Mouse (Mus musculus) NIH3T3 (cell line): ENCODE measurements around the gene Vsig8.

Experiments used
- DNase-seq: peaks from one replicate; pipeline ENCODE4 v3.0.0-alpha.2; 2012; ENCODE audit warnings: low read depth

Gene Vsig8

DNA sequence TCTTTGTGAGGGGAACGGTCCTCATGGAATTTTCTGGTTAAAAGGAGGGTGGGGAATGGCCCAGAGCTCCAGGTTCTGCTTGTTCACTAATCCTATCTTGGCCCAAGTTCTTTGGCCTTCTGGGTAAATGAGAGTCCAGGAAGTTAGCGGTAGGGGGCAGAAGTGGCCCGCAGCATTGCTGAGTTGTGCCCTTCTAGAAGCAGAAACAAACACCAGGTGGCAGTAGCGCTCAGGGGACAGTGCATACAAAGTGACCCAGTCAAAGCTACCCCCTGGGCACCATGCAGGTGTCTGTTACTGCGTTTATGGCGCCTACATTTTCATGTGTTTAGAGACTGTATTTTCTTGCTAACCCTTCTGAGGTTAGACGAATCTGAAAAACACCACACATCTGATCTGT lies 27.0 kb upstream of the Vsig8 start:
- DNase-seq = peak; percentile 91

DNA sequence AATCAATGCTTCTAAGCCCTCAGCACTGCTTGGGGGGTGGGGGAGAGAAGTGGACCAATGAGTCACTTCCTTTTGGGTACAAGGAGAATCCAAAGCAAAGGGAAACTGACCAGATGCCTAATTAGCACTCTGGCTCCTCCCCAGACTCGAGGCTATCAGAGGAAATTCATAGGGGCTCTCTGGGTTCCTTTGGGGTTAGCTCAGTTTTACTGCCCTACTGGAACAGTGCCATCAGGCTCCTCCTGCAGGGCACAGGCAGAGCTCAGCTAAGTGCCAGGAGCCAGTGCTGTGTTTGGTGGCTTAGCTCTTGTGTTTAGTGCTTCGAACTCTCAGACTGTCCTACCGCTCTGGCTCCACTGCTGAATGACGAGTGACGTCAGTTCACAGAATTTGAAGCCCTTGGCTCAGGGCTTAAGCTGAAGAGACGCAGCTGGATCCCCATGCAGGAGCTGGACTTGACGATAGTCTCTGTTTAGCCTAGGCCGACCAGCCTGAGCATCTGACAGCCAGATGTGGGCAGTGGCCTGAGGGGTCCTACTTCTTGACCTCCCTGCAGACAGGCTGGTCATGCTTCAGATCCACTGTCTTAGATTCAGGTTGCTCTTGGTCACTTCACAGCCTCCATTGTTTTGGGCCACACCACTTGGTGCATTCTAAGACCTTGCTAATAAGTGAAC lies 25.1 kb upstream of the Vsig8 start:
- peak; percentile 33 for DNase-seq

DNA sequence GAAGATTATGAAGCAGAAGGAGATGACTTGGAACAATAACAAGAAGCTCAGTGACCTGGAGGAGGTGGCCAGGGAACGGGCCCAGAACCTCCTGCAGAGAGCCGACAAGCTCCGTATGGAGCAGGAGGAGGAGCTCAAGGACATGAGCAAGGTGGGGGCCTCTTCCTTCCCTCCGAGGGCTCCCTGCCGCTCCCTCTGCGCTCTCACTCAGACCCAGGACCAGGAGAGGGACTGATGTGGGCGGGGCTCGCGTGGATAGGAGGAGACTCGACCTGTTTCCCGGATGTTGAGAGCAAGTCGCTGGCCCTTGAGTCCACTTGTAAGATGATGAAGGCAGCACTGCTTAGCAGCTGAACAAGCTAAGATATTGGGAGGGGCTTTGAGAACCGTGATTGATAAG lies 23.2 kb upstream of the Vsig8 start:
- no peak for DNase-seq

DNA sequence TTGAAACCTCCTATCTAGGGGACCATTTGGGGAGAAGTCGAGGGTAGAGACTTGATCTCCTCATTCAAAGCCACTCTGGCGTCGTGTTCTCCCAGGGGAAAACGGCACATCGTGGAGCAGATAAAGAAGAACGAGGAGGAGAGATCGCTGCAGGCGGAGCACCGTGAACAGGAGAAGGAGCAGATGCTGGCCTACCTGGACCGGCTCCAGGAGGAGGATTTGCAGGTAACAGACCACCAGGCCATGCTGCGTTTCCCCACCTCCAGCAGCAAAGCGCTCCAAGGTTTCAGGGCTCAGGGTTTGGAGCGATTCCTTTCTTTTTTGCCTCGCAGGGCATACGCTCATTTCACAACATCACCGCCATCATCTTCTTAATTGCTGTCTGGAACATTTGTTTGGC lies 20.6 kb upstream of the Vsig8 start:
- DNase-seq = no peak

DNA sequence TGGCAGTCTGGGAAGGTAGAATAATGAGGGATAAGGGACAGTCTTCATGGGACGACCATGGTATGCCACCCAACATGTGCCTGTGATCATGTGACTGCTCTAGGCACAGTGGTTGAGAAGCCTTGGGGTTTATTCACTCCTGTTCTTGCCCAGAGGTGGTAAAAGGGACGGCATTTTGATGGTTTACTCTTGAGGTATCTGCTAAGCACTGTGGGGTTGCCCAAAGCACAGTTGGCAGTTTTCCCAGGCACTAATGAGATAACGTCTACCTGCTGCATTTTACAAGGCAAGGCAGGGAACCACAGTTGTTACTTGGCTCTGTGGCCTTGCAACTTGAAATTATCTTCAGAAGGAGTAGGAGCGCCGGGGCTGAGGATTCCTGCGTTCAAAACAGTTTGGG lies 15.9 kb upstream of the Vsig8 start:
- DNase-seq = no peak

DNA sequence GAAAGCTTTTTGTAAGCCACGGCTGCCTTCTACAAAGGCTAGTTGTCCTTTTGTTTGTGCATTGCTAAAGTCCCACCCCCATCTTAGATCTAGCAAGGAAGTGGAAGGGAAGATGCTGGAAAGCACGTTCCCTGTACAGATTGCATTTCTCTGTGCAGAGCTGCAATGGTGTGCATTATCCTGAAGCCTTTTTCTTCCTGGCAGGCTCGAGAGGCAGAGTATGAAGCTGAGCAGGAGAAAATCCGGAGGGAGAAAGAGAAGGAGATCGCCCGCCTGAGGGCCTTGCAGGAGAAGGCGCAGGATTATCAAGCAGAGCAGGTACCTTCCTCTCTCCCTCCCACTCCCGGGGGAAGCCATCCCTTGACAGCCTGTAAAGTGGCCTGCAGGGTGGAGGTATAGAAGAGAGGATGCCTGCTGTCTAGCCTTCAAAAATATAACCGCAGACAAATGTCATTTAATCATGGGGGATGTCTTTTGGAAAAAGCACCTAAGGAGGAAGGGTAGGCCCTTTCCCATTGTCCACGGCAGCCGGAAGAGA lies 15.4 kb upstream of the Vsig8 start:
- DNase-seq = no peak

DNA sequence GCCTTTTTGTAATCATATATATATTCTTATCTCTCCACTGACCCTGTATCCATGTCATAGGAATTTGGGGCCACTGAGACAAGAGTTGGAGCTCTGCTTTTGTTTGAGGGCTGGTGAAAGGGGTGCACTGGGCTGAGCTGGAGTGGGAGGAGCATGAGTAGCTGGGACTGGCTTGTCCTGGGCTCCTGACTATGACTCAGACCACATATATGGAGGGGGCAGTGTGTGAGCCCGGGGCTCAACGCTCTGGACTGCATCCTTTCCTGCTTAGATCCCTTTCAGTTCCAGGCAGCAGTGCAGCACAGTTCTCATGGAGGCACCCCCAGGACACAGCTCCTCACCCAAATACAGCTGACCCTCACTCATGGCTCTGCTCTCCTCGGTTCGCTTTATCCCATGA lies 9.7 kb upstream of the Vsig8 start:
- peak; percentile 72 for DNase-seq

DNA sequence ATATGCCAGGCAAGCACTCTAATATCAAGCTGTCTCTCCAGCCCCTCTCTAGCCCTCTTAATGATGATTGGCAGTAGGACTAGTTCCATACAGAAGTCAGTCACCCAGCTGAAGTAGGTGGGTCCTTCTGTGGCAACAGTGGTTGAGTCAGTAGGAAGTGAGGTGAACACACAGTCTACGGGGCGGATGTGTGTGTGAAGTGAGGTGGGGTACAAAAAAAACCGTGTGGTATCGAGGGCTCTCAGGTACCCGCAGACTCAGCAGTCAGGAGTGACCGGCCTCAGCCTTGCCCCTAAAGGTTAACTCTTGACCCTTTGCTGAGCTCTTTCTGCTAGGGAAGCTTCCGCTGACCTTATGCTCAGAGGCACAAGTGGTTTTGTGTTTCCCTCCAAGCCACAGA lies 7.2 kb upstream of the Vsig8 start:
- no peak for DNase-seq

DNA sequence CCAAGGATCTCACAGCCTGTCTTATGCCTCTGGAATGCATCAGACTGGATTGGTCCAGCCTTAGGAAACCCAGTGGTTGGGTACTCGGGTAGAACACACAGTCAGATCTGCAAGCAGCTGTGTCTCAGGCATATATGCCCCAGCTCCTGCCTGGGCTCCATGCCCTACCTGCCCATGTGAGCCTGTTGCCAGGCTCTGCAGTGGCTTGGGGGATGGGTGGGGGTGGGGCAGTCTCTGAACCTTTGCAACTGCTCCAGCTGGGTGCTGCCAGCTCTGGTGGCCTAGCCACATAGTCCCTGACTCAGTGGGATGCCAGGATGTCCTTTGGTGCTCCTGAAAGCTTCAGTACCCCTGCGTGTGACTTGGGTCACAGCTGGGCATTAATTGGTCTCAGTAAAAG lies 6.4 kb upstream of the Vsig8 start:
- DNase-seq = no peak

DNA sequence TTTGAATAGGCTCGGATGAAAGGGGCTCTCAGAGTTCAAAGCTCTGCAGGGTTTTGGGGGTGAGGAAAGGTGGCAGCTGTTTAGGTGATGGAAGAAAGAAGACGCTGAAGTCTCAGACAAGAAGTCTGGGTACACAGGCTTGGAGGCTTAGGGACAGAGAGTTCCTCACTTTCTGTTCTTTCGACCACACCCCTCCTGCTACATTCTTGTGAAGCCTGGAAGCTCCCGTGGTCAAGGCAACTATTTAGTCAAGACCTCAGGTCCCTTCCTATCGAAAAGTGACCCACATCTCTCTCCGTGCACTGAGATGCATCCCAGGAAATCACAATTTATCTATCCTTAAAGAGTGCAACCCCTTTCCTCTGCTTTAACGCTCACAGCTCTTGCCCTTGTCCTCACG lies 6.0 kb upstream of the Vsig8 start:
- DNase-seq = no peak

DNA sequence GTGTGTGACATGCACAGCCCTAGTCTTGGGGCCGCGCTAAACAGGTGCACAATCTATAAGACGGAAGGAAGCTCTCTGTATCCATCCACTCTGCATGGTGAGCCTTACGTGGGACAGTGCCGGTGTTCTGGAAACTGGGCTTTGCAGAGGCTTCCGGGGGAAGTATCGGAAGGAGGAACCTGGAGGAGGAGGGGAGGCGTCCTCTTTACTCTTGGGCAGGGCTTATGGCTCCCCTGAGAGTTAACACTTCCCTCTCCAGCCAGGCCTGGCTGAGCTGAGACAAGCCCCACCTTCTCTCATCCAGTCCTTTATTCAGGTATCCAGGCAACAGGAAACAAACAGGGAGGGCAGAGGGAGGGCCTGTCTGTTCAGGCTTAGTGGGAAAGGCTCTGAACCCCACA lies 5.2 kb upstream of the Vsig8 start:
- no peak for DNase-seq

DNA sequence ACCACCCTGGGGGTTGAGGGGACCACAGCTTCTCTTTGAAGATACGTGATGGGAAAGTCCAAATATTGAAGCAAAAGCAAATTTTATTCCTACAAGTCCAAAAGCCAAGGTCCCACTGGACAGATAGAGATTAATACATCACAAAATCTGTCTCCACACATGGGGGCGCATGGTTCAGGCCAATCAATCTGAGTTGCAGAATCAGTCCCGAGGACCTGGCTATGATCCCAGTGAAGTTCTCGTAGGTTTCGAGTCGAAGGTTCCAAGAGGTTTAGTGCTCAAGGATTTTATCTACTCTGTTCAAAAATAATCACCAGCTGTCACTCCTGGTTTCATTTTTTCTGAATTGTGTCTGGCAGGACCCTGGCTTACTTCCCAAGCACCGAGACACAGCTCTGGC lies 4.7 kb upstream of the Vsig8 start:
- DNase-seq = peak; percentile 26

DNA sequence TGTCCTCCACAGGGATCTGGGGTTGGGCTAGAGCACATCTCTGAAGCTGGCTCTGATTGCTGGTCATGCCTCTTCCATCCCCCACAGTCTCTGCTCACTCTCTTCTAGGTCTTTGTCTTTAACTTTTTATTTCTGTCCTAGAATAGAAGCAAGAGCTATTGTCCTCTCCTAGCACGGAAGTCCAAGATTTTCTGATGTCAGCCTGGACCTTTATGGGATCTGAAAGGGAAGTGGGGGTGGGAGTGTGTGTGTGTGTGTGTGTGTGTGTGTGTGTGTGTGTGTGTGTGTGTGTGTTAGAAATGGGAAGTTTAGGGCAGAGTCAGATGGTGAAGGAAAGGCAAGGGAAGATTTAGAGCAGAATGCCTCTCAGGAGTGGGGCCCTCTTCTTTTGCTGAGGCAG lies 3.1 kb upstream of the Vsig8 start:
- DNase-seq = no peak

DNA sequence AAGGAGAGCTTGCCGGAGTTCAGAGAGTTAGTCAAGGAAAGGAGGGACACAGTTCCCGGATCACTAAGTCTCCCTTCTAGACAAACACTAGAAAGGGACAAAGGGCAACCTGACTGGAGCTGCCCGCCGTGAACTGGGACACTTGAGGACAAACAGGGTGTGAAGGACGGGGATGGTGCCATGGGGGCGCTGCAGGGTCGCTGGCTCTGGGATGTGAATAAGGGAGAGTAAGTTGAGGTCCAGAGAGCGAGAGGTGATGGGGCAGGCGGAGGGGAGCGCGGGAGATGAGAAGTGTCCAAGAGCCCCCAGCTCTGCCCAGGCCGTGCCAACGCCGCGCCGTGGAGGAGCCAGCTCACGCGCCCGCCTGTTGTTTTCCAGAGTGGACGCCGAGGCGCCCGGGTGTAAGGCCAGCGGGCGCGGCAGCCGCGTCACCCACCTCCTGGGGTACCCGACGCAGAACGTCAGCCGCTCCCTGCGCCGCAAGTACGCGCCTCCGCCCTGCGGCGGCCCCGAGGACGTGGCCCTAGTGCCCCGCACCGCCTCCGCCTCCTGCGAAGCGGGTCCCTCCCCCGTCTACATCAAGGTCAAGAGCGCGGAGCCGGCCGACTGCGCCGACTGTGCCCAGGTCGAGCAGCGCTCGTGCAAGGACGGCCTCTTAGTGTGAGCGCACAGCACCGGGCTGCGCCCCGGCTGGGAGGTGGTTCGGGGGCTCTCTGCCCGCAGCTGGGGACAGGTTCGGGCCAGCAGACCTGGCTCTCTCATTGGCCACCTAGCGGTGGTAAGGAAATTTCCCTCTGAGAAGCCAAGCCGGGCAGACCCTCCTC lies 7.1 kb downstream of the Vsig8 start:
- peak; percentile 60 for DNase-seq

DNA sequence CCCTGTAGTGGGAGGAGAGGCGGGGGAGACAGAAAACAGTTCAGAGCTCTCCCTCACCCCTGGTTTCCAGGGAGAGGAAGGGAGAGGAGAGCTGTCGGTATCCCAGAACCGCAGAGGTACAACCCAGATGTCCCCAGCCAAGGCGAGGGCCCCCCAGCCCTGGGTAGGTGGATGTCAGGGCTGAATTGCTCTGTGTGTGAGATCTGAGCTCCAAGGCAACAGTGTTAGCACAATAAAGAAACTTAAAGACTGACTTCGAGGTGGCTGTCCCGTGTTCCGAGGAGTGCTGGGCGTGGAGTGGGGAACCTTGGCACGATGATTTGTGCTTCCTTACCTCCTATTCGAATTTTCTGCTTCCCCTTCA lies 7.7 kb downstream of the Vsig8 start:
- DNase-seq = no peak

DNA sequence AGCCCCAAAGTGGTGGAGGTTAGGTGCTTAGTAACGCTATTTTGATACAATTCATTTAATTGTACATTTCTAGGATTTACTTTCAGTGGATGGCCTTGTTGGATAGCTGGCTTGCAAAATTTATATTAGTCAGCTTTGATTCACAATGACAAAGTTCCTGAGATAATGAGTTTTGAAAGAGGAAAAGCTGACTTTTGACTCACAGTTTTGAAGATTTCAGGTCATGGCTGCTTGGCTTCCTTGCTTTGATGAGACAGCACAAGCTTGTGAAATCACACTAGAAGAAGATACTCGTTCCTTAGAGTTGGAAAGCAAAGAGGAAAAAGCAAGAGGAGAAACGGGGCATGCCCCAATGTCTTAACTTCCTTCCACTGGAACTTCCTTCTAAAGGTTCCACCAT lies 10.4 kb downstream of the Vsig8 start:
- no peak for DNase-seq

DNA sequence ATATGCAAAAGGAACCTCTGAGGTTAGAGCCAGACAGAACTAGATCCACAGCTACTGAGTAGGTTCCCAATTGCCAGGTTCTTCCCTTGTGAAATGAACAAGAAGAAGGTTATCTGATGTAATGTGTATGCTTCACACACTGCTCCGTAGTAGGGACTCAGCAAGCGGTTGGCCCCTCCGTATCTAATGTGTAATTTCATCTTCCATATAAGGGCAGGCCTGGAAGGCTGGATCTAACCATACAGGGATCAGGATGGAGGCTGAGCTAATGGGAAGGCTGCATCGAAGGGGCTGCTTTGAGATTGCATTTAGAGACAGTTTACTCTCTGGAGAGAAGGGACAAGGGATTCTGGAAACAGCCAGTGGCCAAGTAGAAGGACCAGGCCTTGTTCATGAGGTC lies 12.0 kb downstream of the Vsig8 start:
- no peak for DNase-seq

DNA sequence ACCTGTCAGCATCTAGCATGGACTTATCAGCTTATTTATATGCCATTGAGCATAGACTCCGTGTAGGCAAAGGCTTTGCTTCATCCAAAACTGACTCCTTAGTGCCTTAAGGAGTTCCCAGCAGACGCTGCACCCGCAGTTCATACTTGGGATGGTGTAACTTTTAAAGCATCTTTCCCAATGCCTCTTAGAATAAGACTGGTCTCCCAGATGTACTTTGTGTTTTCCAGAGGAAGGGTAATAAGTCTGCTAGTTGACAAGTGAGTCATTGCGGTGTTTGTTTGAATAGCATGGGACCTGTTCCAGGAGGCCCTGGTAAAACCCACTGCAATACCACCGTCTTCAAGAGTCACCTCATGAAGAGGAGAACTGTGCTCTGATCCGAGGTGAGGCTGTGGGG lies 24.4 kb downstream of the Vsig8 start:
- DNase-seq = peak; percentile 89

DNA sequence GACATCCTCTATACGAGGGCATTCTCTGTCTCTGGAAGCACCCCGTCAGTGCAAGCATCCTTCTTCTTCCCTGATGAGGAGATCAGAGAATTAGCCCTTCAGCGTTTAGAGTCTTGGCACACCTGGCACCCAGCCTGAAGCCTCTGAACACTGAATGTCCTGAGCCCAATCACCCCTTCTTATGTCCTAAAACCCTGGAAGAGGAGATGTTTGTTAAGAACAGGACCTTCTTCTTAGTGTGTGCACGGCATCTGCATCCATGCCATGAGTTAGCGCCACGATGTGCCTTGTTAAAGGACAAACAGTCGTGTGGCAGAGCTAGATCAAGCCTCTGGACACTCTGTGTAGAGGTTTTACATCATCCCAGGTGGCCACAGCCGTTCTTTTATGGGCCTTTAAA lies 26.7 kb downstream of the Vsig8 start:
- DNase-seq = no peak

DNA sequence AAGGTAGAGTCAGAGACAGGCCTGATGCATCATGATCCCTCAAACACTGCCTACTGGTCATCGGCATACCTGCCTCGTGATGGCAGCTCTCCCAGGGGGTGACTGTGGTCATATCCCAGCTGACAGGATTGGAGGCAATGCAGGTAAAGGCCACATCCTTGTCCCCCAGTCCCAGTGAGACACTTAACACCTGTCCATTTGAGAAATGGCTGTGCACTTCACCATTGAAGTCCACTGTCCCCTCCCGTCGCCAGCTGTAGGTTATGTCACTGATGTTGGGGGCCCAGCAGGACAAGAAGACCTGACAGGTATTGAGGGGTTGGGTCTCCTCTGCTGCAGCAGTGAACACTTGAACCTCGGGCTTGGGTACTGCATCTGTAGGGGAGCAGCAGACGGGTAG lies 28.5 kb downstream of the Vsig8 start:
- no peak for DNase-seq

DNA sequence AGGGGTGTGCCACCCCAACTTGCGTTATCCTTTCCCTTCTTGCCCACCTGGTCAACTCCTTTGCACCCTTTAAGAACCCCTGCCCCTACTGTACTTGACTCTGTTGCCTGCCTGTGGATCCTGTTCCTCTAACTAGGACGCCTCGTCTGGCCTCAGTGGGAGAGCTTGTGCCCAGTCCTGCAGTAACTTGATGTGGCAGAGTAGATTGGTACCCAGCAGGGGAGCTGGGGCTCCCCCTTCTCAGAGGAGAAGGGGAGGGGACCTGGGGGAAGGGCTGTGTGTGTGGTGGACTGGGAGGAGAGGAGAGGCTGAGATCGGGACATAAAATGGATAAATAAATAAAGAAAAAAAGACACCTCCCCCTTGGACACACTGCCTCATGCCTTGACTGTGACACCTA lies 29.3 kb downstream of the Vsig8 start:
- DNase-seq = no peak

DNA sequence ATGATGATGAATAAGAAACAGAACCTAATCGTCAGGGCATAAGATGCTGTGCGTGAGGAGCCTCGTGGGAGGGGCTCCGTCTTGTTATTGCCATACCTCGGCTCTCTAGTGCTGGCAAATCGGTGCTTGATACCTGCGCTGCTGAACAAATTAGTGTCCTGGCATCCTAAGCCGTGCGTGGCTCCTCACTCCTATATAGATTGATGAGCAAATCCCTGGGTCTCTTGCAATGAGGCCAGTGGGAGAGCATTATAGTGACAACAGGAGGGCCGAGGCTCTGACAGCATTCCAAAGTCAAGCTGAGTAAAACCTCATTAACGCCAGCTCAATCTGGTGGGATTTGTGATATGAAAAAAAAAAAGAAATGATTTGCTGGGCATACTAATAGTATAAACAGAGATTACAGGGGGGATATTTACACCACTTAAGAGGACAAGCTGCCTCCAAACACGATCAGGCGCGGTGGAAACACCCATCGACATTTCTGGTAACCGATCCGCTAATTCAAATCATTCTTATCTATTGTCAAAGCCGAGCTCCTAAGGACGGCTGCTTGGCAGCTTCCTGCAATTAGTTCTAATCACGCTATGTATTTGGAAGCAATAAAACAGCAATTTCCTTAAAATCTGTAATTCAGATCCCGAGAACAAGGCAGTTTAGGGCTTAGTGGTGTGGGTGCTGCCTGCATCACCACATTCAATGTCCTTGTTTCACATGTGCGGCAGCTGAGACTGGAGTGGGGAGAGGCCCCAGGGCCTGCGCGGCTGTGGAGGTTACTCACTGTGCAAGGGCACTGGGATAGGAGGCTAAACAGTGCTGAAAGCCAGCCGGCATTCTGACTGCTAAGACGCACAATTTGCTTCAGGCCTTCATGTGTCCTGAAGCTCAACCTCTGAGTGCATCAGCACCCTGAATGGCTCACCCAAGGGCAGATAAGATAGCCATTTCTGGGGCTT lies 30.2 kb downstream of the Vsig8 start:
- no peak for DNase-seq

DNA sequence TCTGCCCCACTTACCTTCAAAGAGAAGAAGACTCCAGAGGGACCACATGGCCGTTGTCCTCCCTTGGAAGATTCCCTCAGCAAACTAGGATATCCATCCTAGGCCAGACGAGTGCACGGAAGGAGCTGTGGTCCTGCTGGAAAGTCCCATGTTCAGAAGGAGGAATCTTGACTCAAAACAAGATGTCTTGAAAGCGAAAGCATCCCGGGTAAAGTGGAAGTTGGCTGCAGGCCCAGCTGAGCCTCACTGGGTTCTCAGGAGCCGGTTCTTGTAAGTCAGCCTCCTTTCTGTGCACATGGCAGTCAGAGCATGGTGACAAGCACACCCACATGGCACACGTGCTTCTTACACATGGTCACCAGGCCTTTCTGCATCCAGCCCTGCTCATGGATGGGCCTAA lies 34.6 kb downstream of the Vsig8 start, which contains the start of gene Slamf8:
Slamf8 (minus strand) TSS at position 184 of the 400 bp plus-strand sequence.
- DNase-seq = peak; percentile 67
